Mouse (Mus musculus) heart, postnatal 36 days (tissue): ENCODE results near the gene Vps13d. TPM values are rescaled to one million over a fixed set of nuclear protein-coding genes. Genes with fewer than 3 reads are reported as not detected.

Experiments
- DNase-seq, 2 experiments: peaks; one replicate each; pipeline ENCODE4 v3.0.0; 2021 to 2022
- intact Hi-C: fragments of 180-260 bp; cut with DNase I; formaldehyde crosslinking; loops from one replicate; pipeline ENCODE4 v1.15.1; 2025
- total RNA-seq, 2 experiments: library from RNA; stranded (reverse); gene quantifications; 2 replicates each; pipeline ENCODE4 v1.2.3; 2021

Gene Vps13d
- 10 to 100 TPM; 70.1 to 73.5 TPM for total RNA-seq

DNA sequence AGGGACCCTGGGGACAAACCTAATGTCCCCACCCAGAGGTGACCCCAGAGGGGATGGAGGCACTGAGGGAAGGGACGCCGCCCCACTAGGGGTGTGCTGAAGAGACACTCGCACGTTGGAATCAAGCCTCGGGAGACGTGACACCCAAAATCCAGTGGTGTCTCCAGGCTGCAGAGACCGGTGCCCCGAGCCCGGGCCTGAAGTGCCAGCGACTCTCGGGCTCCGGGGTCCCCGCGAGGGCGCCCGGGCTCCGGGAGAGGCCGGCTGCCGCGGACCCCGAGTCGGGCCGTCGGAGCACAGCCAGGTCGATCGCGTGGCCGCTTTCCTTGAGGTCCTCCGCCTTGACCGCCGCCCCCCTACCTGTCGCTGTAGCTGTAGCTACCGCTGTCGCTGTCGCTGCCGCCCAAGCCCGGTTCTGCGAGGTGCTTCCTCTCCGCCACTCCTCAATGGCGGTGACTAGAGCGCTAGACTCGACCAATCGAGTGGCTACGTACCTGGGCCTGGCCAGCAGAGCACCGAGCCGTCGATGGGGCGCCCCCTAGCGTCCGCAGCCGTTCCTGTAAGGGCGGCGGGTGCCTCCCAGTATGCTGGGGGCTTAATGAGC is at the start of gene Vps13d:
TSS of gene Vps13d (minus strand) at position 447 of the 604 bp plus-strand sequence.
- intact Hi-C loops, result loop anchor here (1.0 to 2.0 kb wide), 2 partner anchors 20 to 304 kb away; no protein-coding TSS in a partner anchor
- DNase-seq, result peak; percentile 89 to 94

DNA sequence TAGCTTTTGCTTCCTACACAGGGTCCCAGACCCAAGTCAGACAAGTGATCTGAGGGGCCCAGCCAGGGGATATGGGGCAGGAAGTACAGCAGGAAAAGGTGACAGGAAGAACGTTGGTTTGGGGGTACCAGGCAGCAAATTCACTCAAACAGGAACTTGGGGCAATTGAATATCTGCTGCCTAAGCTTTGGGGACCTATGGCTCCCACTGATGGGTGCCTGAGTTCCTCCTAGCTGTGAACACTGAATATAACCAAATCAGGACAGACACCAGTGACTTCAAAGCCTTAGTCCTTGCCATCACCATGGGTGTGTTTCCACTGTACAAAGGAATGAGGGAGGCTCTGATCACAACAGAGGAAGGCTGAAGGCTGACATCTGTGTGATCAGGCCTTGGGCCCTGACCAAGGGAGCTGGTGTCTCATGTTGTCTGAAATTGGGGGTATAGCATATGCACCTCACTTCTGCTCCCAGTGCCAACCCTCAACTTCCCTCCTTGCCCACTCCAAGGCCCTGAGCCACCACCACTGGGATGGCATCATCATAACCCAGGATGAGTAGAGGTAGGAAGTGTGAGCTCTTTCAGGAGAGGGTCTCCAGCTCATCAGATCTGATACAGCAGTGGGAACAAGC is 48.0 kb upstream of the Vps13d start:
- intact Hi-C loops, result no loop called here
- no peak for DNase-seq

DNA sequence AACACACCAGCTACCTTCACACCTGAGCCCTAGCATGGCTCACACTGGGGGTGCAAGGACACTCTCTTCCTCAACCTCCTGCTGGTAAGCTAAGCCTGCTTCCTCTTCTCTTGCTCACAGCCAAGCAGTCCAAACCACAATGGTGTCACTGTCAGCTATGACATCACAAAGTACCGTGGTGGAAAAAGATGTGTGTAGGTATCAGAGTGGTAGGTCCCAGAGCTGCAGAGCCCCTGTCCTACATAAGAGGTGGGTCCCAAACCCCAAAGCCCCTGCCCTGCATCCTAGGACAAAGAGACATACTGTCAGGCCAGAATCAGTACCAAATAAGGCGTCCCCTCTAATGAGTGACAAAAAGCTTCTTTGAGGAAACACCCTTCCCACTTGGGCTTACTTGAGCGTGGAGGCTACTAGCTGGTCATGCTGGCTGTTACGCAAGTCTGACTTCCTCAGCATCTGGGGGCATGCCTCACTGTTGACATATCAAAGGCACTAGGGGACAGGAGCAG is 46.0 kb upstream of the Vps13d start:
- peak; percentile 50 to 53 for DNase-seq
- intact Hi-C loops, result no loop called here

DNA sequence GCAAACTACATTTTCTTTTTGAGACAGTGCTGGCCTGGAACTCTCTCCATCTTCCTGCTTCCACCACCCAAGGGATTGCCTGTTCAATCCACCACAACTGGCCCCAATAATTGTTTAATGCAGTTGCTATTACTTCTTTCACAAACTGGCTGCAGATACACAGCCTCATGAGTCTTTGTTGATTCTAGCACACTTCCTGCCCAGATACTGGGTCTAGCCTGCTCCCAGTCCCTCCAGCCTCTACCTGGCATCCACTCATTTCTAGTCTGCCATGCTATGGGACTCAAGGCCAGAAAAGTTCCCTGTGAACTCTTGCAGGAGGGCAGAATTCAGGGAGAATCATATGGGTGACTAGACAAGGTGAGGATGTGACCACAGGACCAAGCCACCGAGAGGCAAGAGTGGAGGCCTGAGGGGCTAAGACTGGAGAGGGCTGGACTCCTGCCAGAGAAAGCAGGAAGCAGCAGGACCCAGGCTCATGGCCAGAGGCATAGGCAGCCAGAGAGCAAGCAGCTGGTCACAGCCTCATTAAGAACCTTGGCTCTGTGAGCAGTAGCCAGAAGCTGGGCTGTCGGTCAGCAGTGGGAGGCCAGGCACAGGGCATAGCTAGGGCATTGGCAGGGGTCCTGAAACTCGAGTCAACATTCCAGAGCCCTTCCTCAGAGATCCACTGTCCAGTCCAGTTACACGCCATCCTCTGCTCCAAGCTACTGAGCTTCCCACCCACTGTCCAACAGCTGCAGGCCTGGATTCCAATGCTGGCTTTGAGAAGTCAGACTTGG is 44.4 kb upstream of the Vps13d start:
- intact Hi-C loops, result no loop called here
- peak; percentile 80 to 82 for DNase-seq

DNA sequence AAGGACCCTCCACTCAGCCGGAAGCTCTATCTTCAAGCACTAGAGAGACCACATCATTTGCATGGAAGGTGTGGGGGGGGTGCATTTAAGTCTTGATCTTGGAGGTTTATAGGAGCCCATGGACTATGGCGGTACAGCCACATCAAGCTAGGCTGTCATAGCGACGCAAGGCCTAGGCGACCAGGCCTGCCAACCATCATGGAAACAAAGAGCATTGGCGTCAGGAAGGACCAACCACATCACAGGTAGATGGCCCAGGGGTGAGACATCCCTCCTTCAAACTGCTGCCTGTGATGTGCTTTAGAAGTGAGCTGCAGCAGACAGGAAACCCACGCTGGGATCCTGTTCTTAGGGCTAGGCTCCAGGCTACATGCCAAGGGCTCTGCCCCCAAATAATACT is 41.2 kb upstream of the Vps13d start:
- intact Hi-C loops, result no loop called here
- no peak for DNase-seq

DNA sequence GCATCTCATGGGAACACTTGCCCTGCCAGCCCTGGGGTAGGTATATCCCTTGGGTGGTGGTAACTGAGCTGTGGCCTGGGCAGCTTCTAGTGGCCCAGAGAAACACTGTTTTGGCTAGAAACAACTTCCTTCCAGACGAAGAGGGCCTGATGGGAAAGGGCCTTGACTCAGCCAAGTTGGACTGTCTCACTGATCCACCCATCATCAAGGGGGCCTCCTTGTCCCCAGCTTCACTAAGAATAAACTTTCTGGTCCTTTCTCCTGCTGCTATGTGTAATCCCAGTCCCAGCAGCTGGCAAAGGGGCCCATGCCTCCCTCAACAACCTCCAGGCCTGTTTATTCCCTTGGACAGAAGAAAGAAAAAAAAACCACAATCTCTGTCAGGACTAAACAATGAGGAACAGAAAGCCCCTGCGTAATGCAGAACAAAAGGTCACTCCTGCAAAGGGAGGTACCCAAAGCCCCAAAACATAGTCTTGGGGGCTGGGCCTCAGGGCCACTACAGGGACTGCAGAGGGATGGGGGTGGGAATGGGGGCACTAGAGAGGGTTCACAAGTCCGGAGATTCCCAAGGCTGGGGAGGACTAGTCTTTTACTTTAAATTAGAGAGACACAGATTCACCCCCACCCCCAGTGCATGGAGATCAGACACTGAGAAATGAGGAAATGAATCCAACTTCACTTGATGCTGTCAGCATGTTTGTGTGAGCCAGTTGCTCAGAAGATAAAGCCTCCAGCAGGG is 38.9 kb upstream of the Vps13d start:
- DNase-seq, result peak; percentile 52 to 58
- intact Hi-C loops, result no loop called here

DNA sequence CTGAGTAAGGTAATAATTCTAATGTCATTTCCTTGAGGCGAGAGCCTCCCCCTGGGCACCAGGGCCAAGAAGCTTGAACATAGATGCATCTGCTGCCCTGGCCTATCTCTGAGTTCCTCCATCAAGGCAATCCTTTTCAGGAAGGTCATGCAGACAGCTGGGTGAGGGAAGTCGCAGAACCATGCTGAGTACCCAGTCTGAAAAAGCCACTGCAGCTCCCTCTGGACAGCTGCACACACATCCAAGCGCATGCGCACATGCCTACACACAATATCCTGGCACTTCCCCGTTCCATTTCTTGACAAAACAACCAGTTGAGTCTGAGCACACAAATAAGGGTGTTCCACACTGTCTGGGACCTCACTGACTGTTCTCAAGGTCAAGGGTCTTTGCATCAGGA is 36.9 kb upstream of the Vps13d start:
- intact Hi-C loops, result no loop called here
- DNase-seq, result no peak

DNA sequence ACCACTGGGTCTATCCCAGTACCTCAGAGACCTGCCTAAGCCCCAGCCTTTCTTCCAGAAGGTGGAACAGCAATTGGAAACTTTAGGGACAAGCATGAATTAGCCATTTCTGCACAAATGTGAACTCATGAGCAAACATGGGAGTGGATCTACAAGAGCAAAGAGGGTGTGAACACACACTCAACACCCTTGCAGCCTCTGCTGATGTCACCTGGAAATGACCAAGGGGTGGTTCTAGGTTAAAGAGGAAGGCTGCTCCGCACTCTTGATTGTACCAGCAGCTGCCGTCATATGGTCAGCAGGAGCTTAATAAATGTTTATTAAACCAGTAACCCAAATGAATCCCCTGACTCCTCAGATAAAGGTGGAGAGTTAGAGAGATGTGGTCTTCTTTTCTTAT is 35.8 kb upstream of the Vps13d start:
- intact Hi-C loops, result no loop called here
- DNase-seq, result no peak

DNA sequence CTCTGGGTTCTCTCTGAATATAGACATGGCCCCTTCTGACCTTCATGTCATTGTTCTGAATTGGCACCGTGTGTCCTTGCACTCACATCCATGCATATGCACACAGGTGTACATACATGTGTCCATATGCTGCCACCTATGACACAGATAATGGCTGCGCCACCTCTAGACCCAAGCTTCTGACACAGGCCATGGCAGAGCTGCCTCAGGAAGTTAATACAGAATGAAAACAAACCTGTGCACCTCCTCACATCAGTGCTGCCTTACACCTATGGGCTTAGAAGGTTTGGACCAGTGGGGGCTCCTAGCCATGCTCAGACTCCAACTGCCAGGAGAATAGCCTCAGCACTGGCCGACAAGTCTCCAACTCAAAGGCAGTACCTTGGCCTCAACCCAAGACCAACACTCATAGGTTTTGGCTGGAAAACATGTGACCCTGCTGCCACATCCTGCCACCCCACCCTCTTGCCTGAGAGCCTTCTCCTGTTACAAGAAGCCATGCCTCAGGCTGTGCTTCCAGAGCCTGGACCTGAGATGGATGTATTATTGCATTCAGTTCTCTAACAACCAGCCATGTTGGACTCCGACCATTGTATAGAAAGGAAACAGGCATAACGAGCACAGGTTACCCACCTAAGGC is 34.8 kb upstream of the Vps13d start:
- no peak for DNase-seq
- intact Hi-C loops, result no loop called here

DNA sequence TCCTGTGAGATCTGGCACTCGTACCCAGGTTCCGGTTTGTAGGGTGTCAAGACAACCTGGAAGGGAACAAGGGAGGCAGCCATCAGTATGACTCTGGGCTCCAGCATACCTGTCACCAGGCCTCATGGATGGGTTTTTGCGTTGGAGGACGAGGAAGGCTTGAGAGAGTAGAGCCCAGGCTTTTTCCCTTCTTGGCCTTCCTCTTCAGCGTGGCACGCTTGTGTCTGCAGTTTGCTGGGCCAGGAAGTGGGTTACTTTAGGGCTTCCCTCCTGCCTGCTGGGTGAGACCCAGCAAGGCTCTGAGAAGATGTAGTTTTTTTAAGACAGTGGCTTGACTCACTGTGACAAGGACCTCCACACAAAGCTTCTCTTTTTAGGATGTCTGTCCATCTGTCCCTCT is 34.2 kb upstream of the Vps13d start:
- intact Hi-C loops, result no loop called here
- DNase-seq, result no peak

DNA sequence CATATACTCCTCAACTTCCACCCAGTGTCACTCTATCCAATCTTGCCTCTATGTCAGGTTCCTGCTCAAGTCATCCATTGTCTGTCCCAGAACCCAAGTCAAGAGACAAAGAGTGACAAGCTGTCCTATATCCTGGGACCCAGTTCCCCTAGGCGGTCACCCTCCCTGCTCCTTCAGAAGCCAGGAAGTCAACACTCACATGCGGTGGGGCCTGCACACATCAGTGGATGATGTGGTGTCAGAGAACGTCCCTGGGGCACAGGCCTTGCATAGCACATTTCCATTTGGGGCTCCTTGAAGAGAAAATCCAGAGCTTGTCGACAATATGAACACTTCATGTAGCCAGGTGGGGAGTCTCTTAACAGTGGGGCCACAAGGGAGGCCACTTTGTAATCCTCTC is 29.8 kb upstream of the Vps13d start:
- DNase-seq, result no peak
- intact Hi-C loops, result no loop called here

DNA sequence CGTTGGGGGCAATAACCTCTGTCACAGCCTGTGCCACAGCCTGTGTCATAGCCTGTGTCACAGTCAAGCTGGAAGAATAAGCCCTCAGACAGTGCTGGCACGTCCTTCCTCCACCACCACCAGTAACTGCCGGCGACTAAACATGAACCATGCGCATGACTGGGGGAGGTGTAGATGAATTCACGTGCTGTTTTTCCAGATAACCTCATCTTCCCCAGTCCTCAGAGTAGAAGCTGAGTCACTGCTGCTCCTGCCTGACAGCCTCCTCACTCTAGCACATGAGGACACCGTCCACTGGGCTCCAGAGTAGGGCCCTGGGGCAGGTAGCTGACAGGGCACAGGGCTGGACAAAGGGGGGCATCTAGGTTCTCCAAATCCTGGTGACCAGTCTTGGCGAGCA is 27.3 kb upstream of the Vps13d start:
- intact Hi-C loops, result no loop called here
- DNase-seq, result no peak

DNA sequence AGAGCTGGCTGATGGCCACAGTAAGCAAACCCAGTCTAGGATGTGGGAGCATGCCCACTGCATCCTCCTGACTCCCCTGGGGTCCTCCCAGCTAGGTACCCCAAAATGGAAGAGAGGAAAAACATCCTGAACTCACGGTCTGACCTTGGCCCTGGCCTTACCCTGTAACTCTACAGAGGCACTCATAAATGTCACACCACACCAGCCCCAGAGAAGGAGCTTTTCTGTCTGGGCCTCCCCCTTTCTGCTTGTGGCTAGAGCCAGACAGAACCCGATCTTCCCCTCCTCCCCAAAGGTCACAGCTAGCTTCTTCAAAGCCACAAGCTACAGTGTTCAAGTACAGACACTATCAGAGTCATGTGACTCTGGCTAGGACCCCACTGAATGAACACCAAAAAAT is 26.6 kb upstream of the Vps13d start:
- intact Hi-C loops, result no loop called here
- DNase-seq, result no peak

DNA sequence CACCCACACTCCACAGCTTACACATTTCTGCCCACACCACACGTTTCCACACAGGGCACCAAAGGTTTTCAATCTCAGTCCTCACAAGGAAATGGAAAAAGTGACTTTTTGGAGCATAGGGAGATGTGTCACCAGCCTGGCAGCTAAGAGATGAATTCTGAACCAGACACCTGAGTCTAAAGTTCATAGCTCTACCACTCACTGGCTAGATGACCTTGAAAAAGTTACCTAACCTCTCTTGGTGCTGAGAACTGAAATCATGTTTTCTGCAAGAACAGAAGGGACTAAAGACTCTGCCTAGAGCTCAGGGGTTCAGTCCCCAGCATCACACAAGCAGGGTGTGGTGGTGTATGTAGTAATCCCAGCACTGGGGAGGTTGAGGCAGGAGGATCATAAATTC is 25.2 kb upstream of the Vps13d start:
- intact Hi-C loops, result no loop called here
- DNase-seq, result no peak

DNA sequence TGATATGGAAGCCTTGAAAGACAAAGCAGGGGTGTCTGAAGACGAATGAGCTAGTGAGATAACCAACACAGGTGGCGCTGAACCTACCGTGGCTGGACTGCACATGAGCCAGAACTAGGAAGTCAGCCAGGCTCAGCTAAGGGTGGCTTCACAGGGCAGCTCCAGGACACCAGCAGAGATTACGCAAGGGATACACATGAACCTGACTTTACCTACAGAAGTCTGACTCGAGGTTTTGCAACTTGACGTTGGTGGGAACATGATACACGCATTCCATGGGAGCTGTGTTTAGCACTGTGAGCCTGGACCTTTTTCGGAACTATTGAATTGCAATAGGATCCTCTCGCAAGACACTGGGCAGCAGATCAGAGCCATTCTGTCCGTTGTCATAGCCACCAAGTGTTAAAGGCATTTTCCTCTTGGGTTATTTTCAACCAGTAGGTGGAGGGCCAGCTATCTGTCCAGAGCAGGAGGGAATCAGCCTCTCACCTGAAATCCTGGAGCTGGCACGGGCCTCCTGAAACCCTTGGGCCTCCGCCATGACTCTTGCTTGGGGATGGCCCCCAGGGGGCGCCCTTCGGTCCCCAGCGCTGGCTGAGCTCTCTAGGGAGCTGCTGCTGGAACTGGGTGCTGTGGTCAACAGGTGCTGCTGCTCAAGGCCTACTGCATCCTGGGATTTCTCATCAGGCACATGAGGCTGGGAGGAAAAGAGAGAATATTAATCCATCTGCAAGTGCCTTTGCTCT is 24.6 kb upstream of the Vps13d start:
- intact Hi-C loops, result no loop called here

DNA sequence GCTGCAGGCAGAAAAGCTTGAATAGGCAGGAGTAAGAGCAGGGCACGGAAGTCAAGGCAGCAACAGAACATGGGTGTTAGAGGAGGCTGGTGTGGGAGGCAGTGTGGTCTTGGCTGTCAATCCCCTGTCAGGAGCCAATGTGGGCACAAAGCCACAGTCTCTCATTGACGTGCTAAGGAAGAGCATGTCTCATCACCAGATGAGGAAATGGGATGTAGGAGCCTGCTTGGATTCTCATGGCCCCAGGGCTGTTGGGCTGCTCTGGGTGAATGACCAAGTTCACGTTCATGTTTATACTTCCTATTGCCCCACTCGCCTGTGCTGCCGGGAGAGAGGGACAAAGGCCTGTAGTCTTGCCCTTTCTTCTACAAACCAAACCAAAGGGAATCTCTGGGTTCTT is 23.0 kb upstream of the Vps13d start:
- intact Hi-C loops, result no loop called here
- DNase-seq, result no peak

More for the DNA sequence above, 24.6 kb upstream of the Vps13d start:
- peak in 1 of 2 experiments; percentile 61 for DNase-seq

DNA sequence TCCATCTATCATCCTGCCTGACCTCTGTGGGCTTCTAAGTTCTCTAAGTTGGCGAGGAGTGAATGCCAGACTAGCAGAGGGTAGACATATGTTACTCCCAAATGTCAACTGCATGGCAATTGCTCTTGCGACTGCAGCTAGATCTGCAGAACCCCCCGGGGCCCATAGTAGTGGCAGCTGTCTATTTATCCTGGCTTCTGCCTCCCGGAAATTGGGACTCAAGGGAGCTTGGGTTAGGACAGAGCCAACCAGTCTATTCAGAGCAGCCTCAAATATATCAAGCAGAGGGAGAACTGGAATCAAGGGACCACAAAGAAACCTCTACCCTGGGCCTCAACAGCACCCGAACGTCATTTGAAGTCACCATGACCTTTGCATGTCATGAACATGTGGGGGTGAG is 22.2 kb upstream of the Vps13d start:
- intact Hi-C loops, result no loop called here
- DNase-seq, result no peak

DNA sequence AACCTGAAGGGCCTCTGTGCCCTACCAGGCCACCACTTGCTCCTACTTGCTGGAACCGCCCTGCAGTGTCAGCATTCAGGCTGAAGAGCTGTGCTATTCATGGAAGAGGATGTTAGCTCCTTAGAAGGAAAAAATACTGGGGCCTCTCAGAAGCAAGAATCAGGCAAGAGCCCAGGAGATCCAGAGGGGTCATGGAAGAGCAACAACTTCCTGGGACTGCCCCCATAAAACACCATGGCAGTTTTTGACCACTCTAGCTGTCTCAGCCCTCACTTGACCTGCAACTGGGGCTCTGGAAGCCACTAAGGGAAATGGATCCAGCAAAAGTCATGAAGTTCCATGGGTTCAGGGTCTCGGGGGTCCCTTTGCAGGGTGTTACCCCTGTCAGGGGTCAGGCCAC is 20.6 kb upstream of the Vps13d start:
- intact Hi-C loops, result loop anchor here (1.0 kb wide), 1 partner anchor 31 kb away; the partner anchor contains the start of gene Tnfrsf1b
- DNase-seq, result no peak

DNA sequence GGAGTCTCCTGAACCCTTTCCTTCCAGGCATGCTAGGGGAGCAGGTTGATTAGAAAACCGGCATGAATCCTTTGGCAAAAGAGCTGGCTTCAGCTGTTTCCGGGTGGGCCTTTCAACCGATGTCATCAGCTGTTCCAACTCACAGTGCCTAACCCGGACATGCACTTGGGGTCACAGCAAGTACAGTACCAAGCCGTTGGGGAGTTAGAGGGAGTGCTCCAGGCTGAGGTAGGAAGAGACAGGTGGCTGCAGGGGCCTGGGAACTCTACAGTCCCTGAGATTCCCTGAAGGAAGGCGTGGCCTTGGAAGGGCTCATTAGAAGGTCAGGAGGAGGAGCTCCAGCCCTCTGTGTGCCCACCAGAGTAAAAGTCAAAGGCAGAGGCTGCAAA is 20.0 kb upstream of the Vps13d start:
- intact Hi-C loops, result loop anchor here (1.0 kb wide), 3 partner anchors 19 to 72 kb away; partner anchors contain the start of genes Tnfrsf1b and Vps13d
- DNase-seq, result no peak
